Mouse (Mus musculus): Measurements from ENCODE around the gene Tcf21. TPM values are rescaled to one million over a fixed set of nuclear protein-coding genes. Genes with fewer than 3 reads are reported as not detected.

Tcf21 gene
- total RNA-seq (2021) = not detected
- long read RNA-seq = 0 reads

DNA sequence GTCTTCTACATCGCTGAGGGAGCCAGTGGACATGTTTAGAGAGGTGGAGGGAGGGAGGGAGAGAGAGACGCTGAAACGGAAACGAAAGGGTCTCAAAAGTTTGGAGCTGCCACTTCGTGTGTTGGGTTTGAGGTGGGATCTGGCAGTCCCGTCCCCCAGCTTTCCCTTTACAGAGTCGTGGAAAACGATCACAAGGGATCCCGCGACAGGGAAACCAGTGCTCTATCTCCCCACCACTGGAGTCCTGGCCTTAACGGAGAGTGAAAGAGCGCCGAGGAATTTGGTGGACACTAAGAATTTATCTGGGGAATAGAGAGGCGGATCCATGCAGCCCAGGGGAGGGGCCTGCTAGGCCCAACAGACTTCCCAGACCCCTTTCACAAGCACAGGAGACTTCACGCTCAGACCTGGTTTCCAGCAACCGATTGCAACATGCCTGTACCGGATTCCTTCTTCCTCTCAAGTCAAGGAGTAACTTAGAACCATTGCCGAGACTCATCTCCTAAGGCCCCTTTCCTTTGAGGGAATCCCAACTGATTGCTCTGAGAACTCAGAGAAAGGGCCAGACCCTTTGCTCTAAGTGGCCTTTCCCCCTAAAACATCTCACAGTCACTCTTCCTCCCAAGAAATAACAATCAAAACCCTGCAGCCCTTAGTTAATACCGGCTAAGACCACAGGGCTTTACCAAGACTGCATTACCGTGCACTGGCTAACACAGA, at the start of gene Tcf21:
TSS of gene Tcf21 (minus strand) at position 304 of the 720 bp plus-strand sequence.
- no peak for DNase-seq (ENCODE audit: low spot score in 2 of 2)

DNA sequence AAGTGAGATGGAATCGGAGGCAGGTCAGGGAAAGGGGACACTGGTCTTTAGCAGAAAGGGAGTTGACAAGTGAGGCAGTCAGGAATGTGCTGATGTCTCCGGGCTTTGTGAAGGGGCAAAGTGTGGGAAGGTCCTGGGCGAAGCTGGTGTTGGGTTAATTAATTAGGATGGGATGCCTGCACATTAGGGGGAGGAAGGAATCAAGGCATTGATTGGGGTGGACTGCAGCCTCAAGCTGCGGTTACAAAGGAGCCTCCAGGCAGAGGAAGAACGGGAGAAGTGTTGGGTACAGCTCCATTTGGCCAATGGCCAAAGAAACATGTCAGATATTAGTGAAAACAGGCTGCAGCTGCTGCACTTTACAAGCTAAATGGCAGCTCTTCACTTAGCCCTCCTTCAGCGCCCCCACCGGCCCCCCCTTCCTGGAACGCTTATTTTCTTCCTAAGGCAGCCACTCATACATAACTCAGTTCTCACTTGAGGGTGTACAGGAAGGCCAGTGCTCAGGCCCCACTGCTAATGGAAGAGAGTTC, 48.5 kb upstream of the Tcf21 start:
- no peak for DNase-seq (ENCODE audit: low spot score in 2 of 2)

DNA sequence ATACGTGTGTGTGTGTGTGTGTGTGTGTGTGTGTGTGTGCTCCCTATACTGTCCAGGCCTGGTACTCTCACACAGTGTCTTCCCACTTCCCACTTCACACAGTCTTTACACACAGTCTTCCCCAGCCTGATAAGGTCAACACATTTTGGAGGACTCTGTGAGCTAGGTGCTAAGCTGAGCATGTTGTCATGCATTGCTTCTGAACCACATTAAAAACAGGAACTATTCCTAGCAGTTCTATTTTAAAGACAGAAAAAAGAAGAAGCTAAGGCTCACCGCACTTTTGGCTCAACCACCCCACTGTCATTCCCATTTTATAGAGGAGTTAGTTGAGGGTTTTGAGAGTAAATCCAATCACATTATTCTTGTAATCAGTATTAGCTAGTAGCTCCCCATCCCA, 47.2 kb upstream of the Tcf21 start:
- DNase-seq (ENCODE audit: low spot score in 2 of 2) = no peak

DNA sequence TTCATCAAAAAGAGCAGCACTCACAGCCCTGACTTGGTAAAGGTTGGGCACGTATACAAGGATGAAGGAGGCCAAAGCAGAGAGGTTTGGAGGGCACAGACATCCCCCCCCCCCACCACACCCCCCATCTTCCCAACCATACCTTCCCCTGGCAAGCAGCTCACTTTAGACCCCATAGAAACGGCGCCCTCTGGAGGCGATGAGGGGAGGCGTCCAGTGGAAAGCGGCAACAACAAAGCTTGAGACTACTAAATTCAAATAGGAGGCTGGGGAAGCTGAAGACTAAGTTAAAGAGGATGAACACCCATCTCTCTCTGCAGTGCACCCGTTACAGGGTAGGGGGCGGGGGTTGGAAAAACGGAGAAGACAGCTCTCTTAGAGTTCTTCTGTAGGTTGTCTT, 38.1 kb upstream of the Tcf21 start:
- DNase-seq (ENCODE audit: low spot score in 2 of 2) = no peak

DNA sequence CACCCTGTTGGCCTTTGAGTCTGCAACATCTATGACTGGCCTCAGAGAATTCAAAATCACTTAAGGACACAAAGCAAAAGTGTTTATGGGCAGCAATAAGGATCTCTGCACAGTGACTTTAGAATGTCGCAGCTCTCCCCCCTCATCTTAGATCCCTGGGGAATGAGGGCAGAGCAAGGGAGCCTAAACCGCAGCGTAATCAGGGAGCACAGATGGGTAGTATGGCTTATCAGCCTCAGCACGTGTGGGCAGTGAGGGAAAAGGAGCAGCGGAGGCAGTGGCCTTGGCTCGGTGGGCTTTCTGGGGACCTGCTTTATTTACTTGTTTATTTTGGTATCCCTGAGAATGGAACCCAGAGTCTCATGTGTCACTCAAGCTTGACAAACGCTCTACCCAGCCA, 34.4 kb upstream of the Tcf21 start:
- DNase-seq (ENCODE audit: low spot score in 2 of 2) = no peak

DNA sequence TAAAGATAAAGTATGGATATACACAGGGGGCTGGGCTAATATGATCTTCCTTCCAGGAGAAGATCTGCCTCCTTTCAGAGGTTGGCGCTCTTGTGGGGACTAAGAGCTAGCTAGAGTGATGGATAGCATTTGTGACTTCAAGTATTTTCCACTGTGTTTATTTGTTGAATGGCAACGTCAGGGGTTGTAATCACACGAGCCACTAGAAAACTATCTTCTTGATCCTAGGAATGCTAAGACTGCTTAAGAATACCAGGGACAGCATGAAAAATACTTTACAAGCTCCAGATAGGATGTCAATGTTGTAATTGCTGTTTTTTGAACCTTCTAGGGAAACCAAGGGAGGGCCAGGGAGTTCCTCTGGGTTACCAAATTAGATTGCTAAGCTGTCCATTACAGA, 25.4 kb upstream of the Tcf21 start:
- no peak for DNase-seq (ENCODE audit: low spot score in 2 of 2)

DNA sequence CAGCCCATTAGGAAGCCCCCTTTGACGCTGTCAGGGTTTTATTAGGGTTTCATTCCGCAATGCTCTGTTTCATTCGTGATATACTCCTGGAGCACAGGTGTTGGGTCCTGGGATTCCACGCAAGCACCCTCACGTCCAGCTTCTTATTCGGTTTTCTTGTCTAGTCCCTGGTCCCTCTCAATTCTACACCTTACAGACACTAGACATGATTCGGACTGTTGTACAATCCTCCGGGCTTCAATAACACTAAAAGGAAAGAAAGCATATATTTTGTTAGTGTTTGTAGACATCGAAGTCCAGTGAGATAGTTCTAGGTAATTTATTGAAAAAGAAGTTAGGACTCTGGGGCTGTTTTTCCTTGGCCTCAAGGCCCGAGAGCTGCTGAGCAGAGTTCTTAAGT, 24.8 kb upstream of the Tcf21 start:
- DNase-seq (ENCODE audit: low spot score in 2 of 2) = no peak

DNA sequence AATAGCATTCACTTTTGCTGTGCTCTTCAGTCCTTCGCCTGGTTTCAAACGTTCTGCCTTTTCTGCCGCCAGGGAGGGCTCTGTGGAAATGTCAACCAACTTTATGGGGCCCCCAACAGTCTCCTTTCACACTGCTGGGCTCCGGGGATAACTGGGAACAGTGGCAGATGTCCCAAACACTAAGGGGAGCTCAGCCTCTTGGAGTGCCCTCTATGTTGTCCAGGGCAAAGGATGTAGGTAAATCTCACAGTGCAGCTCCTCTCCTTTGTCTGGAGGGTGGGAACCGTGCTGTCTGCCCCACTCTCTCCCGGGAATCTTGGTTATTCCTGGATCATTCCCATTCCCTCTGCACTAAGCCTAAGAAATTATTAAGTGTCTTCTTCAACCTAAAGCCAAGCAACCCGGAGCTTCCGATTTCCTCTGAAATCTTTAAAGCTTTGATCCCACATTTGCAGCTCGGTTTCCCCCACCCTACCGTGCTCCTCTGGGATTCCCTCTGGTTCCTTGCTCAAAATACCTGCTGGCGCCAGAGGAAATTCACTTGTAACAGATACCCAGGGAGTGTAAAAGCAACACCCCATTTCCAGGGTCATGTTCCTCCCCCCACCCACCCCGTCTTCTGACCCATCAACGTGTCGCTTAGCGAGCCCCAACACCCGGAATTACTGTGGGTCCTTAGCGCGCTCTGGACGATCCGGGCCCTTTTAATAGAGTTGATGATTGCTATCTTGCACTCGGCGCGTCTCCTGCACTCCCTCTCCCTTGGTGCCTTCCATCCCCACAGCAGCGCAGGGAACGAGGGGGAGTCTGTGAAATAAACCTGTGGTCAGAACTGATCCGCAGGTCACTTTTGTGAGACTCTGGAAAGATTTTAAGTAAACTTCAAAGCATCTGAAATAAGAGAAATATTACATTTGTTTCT, 23.7 kb upstream of the Tcf21 start:
- no peak for DNase-seq (ENCODE audit: low spot score in 2 of 2)

DNA sequence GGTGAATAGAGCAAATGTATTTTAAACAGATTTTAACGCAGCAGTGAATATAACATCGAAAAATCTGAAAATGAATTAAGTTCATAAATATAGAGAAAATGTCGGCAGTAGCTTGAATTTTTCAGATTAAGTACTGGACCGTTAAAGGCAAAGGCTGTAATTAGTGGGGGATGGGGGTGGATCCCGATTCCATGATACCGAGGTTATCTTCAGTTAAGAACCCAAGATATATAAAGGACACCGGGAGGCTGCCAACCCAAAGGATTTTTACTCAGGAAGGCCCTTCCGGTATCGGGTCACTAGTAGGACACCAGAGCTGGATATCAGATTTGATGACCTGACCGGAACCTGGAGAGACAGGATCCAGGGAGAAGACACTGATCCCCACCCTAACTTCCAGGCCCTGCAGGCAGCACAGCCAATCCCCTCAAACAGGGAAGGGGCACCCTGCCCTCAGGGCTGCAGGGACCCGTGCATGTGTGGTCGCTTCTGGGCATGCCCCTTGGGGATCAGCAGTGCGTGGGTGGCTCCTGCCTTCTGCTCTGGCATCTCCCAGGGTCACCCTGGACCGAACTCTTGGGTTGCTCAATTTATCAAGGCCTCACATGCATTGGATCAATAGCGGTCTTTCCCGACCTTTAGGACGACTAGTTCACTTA, 22.9 kb upstream of the Tcf21 start:
- no peak for DNase-seq (ENCODE audit: low spot score in 2 of 2)

DNA sequence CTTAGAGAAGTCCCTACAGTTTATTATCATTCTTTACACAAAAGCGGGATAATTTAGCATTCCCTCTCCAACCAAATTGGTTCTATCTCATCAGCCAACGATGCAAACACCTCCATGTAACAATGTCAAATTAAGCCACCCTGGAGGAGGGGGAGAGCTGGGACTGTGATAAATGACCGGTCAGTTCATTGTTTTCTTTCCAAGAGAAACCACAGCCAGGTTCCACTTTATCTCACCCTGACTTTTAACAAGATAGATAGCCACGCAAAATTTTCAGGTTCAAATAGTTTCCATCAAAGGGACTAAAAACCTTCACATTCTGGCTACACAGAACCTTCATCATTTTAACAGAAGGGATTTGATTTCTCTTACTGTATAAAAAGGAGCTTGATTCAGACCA, 22.1 kb upstream of the Tcf21 start:
- DNase-seq (ENCODE audit: low spot score in 2 of 2) = no peak

DNA sequence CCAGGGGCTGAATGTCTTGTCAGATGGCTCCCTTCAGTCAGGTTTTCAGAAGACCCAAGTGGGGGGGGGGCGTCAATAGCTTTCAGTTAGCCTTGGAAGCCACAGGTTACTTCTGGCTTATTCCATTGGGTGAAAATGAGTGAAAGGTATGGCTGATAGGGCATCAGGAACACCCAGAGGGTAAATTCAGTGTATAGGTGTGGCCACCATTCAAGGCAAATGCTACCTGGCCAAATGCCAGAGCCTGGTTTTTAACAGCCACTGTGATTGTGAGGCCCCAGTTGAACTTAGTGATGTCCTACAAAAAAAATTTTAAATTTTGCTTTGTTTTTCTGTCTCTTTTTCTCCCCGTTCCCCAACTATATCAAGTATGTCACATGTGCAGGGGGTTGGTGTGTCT, 6.3 kb upstream of the Tcf21 start:
- no peak for DNase-seq (ENCODE audit: low spot score in 2 of 2)

DNA sequence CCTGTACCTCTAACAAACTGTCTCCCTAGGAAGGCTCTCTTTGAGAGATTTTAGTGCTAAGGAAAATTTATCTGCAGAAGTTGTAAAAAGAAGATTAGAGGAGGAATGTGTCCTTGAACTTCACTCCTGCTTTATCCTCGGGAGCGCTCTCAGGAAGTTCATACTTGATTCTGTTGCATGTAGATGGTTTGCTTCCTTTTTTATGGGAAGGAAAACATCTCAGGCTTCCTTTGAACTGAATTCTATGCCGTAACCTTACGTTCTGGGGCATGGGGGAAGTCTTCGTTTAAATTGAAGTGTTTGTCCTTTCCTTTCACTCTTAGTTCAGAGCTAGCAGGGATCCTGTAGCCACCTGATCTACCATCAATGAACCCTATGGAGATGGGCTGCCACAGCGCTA, 2.9 kb upstream of the Tcf21 start:
- no peak for DNase-seq (ENCODE audit: low spot score in 2 of 2)

DNA sequence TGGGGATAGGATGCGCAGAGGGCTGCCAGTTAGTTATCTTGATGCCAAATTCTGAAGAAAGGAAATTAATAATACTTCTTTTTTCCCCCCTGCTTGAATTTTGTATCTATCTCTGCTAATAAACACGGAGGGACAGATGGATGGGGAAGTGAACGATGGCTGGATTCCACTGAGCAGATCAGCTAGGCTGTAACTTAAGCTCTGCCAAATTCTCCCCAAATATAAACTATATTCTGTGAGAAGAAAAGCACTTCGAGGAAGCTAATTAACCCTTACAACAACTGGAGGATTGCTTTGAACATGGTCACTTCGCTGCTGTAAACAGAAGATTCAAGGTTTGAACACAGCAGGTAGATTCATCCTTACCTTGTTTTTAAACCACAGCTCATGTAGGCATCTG, 2.5 kb upstream of the Tcf21 start:
- no peak for DNase-seq (ENCODE audit: low spot score in 2 of 2)

DNA sequence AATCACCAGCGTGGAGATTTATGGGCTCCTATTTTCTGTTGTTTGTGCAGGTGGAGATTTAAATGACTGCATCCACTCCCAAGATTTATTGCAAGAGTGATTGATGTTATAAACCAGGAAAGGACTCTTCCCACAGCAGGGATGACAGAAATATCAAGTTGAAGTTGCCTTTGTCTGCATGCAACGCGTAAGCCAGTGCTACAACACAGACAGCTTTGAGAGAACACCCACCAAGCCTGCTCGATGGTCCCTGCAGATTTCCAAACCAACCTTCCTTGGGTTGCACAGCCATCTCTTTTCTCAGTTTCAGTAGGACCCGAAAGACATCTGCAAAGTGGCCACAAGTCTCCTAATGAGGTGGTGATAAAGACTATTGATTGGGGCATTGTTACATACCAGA, 1.7 kb upstream of the Tcf21 start:
- DNase-seq (ENCODE audit: low spot score in 2 of 2) = no peak

DNA sequence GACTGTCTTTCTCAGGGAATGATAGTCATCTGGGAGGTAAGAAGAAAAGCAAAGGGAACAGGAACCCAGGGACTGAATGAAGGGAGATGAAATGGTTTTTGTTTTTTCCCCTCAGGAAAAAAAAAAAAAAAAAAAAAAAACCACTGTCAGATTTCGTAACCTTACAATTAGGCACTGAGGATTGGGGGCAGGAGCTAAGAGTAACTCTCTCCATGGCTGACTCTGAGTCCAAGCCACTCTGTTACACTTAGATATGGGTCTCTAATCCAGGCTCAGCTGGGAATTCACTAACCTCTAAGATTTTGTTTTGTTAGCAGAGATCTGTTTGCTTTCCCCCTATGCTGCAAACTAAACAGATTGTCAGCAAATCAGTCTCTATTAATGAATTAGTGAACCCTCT, 1.3 kb upstream of the Tcf21 start:
- no peak for DNase-seq (ENCODE audit: low spot score in 2 of 2)

DNA sequence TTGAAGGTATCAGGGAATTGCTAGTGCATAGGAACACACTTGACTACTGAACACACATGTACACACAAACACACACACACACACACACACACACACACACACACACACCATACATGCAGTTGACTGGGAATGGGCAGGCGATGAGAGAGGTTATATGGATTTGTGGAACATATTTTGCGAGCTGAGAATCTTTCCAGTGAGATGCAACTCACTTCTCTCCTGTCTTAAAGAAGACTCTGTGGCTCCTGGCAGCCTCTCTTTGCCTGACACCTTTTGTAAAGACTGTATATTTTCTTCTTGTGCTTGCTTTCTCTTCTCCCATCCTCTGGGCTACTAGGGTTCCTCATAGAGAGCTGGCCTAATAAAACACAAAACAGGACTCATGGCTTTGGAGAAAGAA, 867 bp upstream of the Tcf21 start:
- DNase-seq (ENCODE audit: low spot score in 2 of 2) = no peak

DNA sequence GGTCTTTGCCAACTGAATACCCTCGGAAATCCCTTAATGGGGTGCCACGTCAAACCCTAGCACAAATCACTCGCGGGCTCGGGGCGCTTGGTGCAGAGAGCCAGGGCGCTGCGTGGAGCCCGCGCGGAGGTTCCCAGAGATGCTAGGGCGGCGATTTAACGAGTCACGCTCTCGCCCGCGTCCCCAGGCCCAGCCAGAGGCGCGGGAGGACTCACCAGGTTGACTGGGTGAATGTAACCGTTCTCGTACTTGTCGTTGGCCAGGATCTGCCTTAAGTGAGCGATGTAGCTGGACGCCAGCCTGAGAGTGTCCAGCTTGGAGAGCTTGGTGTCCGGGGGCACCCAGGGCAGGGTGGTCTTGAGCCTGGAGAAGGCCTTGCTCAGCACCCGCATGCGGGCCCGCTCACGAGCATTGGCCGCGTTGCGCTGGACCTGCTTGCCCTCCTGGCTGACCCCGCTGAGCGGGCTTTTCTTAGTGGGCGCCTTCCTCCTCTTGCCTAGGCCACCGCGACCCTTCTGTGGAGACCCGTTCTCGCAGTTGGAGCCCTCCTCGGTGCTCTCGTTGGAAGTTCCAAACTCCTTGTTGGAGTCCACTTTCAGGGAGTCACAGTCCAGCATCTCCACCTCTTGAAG, 619 bp downstream of the Tcf21 start:
- DNase-seq (ENCODE audit: low spot score in 2 of 2) = peak in 1 of 2 experiments; percentile 17

DNA sequence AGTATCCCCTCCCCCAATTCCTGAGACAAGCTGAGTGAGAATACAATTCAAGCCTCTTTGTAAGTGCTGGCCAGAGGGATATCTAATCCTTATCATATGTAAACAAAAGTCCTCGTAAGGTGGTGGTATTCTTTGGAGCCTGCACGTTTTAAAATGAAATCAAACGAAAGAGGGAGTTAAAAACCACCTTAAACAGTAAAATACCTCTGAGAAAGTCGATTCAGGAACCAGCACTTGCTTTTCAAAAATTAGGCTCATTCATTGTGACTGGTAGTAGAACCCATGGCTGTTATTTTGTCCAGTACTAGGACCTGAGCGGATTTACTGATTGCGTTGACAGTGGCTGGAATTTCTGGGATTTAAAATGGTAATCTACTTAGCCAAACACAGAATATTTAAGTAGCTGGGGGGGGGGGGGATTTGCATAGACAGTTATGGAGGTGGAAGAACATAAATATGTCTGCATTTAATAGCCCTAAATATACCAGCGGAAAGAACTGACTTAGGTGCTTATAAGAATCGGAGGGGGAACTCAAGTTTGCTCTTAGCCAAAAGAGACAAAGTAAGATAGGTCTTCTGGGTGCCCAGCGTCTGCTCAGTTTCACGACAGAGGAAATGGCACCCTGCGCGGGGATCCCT, 1.3 kb downstream of the Tcf21 start:
- no peak for DNase-seq (ENCODE audit: low spot score in 2 of 2)

DNA sequence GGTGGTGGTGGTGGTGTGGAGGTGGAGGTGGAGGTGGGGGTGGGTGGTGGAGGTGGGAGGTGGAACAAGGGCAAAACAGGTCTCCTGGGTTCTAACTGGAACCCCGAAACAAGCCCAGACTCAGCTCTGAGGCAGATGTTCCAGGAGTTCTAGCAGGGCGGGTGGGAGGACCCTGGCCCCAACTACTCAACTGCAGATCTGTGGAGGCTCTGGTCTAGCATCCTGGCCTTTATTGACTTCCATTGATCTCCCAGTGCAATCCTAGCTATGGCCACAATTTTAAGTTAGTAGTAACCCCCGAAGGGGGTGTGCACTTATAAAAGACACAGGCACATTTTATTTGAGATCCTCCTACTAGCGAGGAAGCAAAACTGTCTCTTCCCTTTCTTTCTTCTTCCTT, 2.0 kb downstream of the Tcf21 start:
- DNase-seq (ENCODE audit: low spot score in 2 of 2) = no peak

DNA sequence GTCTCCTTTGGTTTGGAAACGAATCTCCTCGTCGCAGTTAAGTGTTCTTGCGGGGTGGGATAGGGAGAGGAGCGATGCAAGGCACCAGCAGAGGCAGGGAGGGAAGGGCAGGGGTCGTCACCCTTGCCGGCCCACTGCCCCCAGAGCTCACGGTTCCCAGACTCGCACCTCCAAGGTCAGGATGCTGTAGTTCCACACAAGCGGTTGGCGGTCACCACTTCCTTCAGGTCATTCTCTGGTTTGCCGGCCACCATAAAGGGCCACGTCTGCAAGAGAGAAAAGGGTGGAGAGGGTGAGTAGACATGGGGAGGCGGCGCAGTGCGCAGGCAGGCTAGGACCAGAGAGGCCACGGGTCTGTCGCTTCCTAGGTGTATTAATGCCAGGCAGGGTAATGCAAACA, 2.4 kb downstream of the Tcf21 start:
- no peak for DNase-seq (ENCODE audit: low spot score in 2 of 2)

DNA sequence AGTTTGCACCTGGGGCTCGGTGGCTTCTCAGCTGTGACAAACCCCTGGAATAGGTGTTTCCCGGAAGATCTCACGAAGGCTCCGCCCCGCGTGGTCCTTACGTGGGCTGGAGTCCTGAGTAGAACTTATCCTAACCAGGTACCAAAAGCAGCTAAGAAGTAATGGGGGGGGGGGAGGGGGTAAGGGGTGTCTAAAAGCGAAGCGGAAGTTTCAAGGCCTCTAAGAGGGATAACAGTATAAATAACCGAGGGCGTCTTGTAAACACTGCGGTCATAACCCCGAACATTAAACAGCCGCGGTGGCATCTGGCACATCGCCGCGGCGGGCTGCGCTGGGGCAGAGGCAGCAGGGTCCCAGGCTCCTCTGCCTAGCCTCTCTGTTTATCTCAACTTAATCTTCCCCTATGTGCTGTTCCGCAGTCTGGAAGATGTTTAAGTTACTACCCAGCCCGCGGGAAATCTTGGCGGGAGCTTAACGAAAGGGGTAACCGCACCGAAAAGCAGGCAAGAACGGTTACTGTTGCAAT, 3.7 kb downstream of the Tcf21 start:
- DNase-seq (ENCODE audit: low spot score in 2 of 2) = no peak
